Mouse (Mus musculus) monocyte, adult 5-6 weeks (primary cell): ENCODE results near the gene Myo1e. TPM values are rescaled to one million over a fixed set of nuclear protein-coding genes. Genes with fewer than 3 reads are reported as not detected.

Experiments used
- ATAC-seq: fragments of 153-309, 156-312 bp; replicated peaks from 2 replicates; pipeline ENCODE4 v1.8.0; 2017; ENCODE audit warnings: mild to moderate bottlenecking; ENCODE audit not compliant: low TSS enrichment, insufficient number of reproducible peaks, severe bottlenecking, poor library complexity, low FRiP score
- total RNA-seq: library from RNA; stranded (forward); fragments of 200-1000, 200-491, 200-594 nt; gene quantifications from 3 replicates; pipeline ENCODE4 v1.2.3, GENCODE M21; 2017

Gene Myo1e
- total RNA-seq, 1 experiment from 2014 or later: 17.7 TPM

- no peak for ATAC-seq
Observed at GRCm38 (mm10) chr9:70219295-70219931, 12.3 kb downstream of the Myo1e start.

DNA sequence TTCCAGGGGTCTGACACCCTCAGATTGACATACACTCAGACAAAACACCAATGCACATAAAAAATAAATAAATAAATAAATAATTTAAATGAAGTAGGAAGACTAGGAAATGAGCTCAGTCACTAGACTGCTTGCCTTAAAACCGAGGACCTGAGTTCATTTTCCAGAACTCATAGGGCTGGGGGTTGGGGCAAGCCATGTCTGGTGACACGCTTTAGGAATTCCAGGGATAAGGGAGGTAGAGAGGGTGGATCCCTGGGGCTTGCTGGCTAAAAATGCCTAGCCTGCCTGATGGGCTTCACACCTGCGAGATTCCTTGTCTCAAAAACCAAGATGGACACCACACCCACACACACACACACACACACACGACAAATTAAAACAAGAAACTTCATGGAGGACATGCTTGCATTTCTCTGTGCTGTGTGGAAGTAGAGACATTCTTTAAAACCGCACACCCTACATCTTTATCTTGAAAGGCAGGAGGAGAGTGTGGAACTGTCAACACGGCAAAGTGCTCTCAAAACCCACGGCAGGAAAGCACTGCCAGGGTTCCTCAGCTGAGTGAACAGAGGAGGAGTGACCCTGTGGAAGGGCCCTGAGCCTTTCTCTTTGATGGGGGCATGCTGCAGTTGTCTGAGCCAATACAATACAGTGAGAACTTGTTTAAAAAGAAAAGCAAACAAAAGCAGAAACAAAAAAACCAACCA, 13.5 kb downstream of the Myo1e start:
- ATAC-seq: no peak

- ATAC-seq: no peak
Observed at GRCm38 (mm10) chr9:70223142-70223541, 16.0 kb downstream of the Myo1e start.

- no peak for ATAC-seq
Observed at GRCm38 (mm10) chr9:70224046-70224445, 16.9 kb downstream of the Myo1e start.

DNA sequence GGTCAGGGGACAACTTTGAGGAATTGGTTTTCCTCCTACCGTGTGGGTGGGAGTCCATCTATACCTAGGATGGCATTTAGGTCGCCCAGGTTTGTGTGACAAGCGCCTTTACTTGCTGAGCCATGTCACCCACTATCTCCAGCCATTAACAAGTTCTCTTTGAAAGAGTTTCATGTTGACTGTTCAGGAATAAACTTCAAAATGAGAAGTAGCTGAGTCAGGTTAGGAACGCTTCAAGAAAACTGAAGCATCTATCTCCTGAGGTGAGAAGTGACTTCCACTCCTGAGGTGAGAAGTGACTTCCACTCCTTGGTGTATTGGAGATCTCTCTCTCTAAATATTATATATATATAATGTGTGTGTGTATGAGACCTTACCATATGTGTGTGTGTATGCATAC, 19.2 kb downstream of the Myo1e start:
- ATAC-seq: no peak

GRCm38 (mm10) chr9:70229823-70230222, 22.7 kb downstream of the Myo1e start:
- ATAC-seq: no peak

GRCm38 (mm10) chr9:70232044-70233010, 25.2 kb downstream of the Myo1e start:
- no peak for ATAC-seq

GRCm38 (mm10) chr9:70237136-70237535, 30.0 kb downstream of the Myo1e start:
- ATAC-seq: no peak

DNA sequence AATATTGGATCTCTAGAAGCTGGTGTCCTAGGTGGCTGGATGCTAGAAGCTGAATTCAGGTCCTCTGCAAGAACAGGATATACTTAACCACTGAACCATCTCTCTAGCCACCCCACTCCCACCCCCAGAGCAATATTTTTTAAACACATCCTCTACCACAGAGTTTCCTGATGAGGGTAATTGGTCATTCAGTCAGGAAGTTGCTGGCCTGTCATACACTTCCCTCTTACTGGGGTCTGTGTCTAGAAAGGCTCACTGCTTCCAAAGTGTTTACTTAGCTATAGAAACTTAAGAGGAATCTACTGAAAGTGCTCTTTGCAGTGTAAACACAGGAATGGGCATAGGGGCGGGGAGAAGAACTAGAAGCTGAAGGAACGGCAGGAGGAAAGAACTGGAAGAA, 30.4 kb downstream of the Myo1e start:
- ATAC-seq: no peak; the same call in 1 of the 2 replicates

- ATAC-seq: no peak
Observed at GRCm38 (mm10) chr9:70238391-70238790, 31.2 kb downstream of the Myo1e start.

DNA sequence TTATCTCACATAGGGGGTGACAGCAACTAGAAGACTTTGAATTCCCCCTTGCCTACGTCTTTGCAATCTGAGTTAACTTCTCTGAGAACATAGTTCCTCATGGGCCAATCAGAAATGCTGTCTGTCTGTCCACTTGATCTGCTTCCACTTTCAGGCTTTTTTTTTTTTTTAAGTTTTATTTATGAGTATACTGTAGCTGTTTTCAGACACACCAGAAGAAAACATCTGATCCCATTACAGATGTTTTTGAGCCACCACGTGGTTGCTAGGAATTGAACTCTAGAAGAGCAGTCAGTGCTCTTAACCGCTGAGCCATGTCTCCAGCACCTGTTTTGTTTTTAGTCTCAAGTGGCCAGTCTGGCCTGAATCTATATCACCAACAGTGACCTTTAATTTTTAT, 32.1 kb downstream of the Myo1e start:
- no peak for ATAC-seq

GRCm38 (mm10) chr9:70240703-70241410, 33.7 kb downstream of the Myo1e start:
- ATAC-seq: no peak

GRCm38 (mm10) chr9:70241411-70241961, 34.3 kb downstream of the Myo1e start:
- no peak for ATAC-seq

DNA sequence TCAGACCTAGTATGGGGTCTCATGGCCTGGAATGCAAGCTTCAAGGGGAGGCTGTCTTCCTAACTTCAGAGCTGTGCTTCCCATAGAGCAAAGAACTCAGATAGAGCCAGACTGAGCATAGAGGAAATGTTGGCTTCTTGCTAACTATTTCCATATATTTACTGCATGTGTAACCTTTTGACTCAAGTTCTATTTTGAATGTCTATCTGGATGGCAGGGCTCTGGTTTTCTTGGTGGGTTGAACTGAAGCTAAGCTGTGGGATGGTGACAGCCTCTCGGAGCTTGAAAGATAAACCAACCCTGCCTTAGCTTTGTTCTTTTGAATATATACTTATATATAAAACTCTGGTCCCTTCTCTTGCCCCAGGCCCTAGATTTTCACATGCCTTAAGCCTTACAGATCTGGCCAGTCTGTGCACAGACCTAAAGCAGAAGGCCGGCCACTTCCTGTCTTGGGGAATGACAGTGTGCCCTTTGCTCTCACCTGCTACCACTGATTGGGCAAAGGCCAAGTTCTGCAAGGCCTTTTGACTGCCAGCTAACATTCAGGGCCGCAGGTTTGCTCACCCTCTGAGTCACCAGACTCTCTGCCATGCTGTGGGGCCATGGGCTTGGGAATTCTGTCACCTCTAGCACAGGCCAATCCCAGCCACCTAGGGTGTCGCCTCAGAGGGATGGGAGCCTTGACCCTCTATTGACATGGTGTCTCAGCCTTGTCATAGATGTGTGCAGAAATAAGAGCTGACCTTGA, 35.1 kb downstream of the Myo1e start:
- ATAC-seq: no peak

- no peak for ATAC-seq
Observed at GRCm38 (mm10) chr9:70243241-70243640, 36.1 kb downstream of the Myo1e start.

DNA sequence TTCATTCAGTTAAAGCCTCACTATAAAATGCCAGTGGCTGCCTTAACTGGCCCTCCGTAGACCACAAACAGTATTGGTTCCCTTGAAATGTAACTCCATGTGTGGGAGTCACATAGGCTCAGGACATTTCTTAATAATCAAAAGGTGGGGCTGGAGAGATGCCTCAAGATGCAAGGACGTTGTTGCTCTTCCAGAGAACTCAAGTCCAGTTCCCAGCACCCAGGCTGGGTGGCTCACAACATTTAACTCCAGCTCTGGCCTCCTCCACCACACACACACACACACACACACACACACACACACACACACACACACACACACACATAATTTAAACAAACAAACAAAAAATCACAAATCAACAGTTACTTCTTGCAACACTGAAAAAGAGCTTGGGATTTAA, 36.6 kb downstream of the Myo1e start:
- no peak for ATAC-seq

DNA sequence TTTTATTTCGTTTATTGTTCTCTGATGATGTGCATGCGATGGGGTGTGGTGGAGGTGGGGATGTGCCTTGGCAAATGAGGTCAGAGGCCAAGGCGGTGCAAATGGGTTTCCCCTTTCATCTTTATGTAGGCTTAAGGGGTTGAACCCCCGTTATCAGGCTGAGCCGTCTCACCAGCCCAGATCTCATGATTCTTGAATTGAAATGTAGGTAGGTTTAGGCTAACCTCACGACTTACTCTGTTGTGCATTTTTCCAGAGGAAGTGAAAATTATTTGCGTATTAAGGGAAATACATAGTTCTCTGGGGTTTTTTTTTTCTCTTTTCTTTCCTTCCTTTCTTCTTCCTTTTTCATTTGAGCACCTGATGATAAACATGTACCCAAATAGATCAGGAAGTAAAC, 37.0 kb downstream of the Myo1e start:
- no peak for ATAC-seq

- no peak for ATAC-seq
Observed at GRCm38 (mm10) chr9:70245040-70245439, 37.9 kb downstream of the Myo1e start.
